Mouse (Mus musculus): ENCODE data around the gene 2900092C05Rik. TPM values are rescaled to one million over a fixed set of nuclear protein-coding genes. Genes with fewer than 3 reads are reported as not detected.

The 2900092C05Rik gene
- total and polyA plus RNA-seq, 3 experiments, result not detected

GRCm38 (mm10) chr7:12479525-12479924 lies 32.8 kb upstream of the 2900092C05Rik start:
- H3K27me3 ChIP-seq (replicated peaks), result no peaks in the 10 kb centered on the region
- TF ChIP-seq ZNF384 (IDR thresholded peaks at IDR 0.05; ENCODE audit: low read depth, low read length) (no peak; the same call in 1 of the 2 replicates), GABPA (IDR thresholded peaks at IDR 0.05; ENCODE audit: insufficient replicate concordance, low read depth, low read length) (no peak), USF1 (IDR thresholded peaks at IDR 0.05; ENCODE audit: low read depth, low read length) (no peak), IRF4 (IDR thresholded peaks at IDR 0.05; ENCODE audit: low read depth, low read length) (no peak), MAFK (IDR thresholded peaks at IDR 0.05; ENCODE audit: insufficient replicate concordance, low read length) (no peak), KAT2A (IDR thresholded peaks at IDR 0.05; ENCODE audit: insufficient replicate concordance, low read length) (no peak), CTCF (conservative IDR thresholded peaks at IDR 0.05 in 1 of 2, IDR thresholded peaks at IDR 0.05 in 1 of 2; ENCODE audit: low read depth in 2 of 2, low read length in 2 of 2) (no peak), E2F4 (IDR thresholded peaks at IDR 0.05; ENCODE audit: insufficient replicate concordance, low read depth, low read length) (no peak), UBTF (IDR thresholded peaks at IDR 0.05; ENCODE audit: low read depth, low read length) (no peak), ZC3H11A (IDR thresholded peaks at IDR 0.05; ENCODE audit: low read depth, low read length) (no peak), SIN3A (IDR thresholded peaks at IDR 0.05; ENCODE audit: low read length) (no peak)
- H3K36me3 ChIP-seq (replicated peaks in 1 of 2; ENCODE audit: control insufficient read depth in 1 of 2, insufficient read depth in 1 of 2, low read length in 1 of 2), result peaks cover 25 to 34% of the 10 kb centered on the region in 2 experiments
- in situ Hi-C loops (cut with MboI; ENCODE audit: low pct_ligation_motif_present, low pct_unique_long_range_greater_than_20kb, low sequenced_read_pairs), result loop anchor here (25.0 kb wide), 1 partner anchor 533 kb away; the partner anchor contains the start of gene Zbtb45
- DNase-seq (ENCODE audit: extremely low read depth), result no peak
- H3K4me2 ChIP-seq (ENCODE audit: insufficient read depth, low read depth, poor library complexity, severe bottlenecking), result peak overlapping the region; percentile 96
- H3K9me3 ChIP-seq (replicated peaks; ENCODE audit: low read length), result no peaks in the 10 kb centered on the region
- H3K9ac ChIP-seq (ENCODE audit: insufficient read depth, low read depth), result peak overlapping the region; percentile 92; the same call in 1 of the 2 replicates
- dilution Hi-C loops (cut with MboI; ENCODE audit: extremely low pct_ligation_motif_present, extremely low pct_unique_long_range_greater_than_20kb, low sequenced_read_pairs), result no loop called here
- H3K27ac ChIP-seq (ENCODE audit: insufficient read depth, low read depth), result no peak overlapping the region
- H3K4me1 ChIP-seq (ENCODE audit: control insufficient read depth in 1 of 2, insufficient read depth in 2 of 2), result no peaks in the 10 kb centered on the region; a peak in 2 of 4 replicates
- peaks cover 11% of the 10 kb centered on the region for H3K79me2 ChIP-seq (replicated peaks; ENCODE audit: control insufficient read depth, extremely low read depth, insufficient read depth, poor library complexity, severe bottlenecking)
- H3K4me3 ChIP-seq (replicated peaks in 1 of 3; ENCODE audit: low read depth in 2 of 3, low read length in 2 of 3, poor library complexity in 1 of 3), result peak overlapping the region in 2 of 3 experiments; percentile 84 to 85

- Histone ChIP-seq H3K27ac (ENCODE audit: insufficient read depth, low read depth) (no peak overlapping the region), H3K4me1 (ENCODE audit: control insufficient read depth in 1 of 2, insufficient read depth in 2 of 2) (no peaks in the 10 kb centered on the region; a peak in 1 of 4 replicates), H3K9me3 (replicated peaks; ENCODE audit: low read length) (no peaks in the 10 kb centered on the region), H3K4me2 (ENCODE audit: insufficient read depth, low read depth, poor library complexity, severe bottlenecking) (no peak overlapping the region), H3K9ac (ENCODE audit: insufficient read depth, low read depth) (no peak overlapping the region), H3K79me2 (replicated peaks; ENCODE audit: control insufficient read depth, extremely low read depth, insufficient read depth, poor library complexity, severe bottlenecking) (peaks cover 9% of the 10 kb centered on the region), H3K27me3 (replicated peaks) (no peaks in the 10 kb centered on the region), H3K4me3 (replicated peaks in 1 of 3; ENCODE audit: low read depth in 2 of 3, low read length in 2 of 3, poor library complexity in 1 of 3) (no peak overlapping the region), H3K36me3 (replicated peaks in 1 of 2; ENCODE audit: control insufficient read depth in 1 of 2, insufficient read depth in 1 of 2, low read length in 1 of 2) (peaks cover 37 to 64% of the 10 kb centered on the region in 2 experiments)
- no peak for DNase-seq (ENCODE audit: extremely low read depth)
- TF ChIP-seq IRF4 (IDR thresholded peaks at IDR 0.05; ENCODE audit: low read depth, low read length) (no peak), USF1 (IDR thresholded peaks at IDR 0.05; ENCODE audit: low read depth, low read length) (no peak), PAX5 (IDR thresholded peaks at IDR 0.05; ENCODE audit: low read length) (no peak), SMC3 (IDR thresholded peaks at IDR 0.05; ENCODE audit: low read depth, low read length) (no peak), UBTF (IDR thresholded peaks at IDR 0.05; ENCODE audit: low read depth, low read length) (no peak), TCF12 (IDR thresholded peaks at IDR 0.05; ENCODE audit: low read depth, low read length) (no peak), BHLHE40 (IDR thresholded peaks at IDR 0.05; ENCODE audit: low read depth, low read length) (no peak), E2F4 (IDR thresholded peaks at IDR 0.05; ENCODE audit: insufficient replicate concordance, low read depth, low read length) (no peak), JUN (IDR thresholded peaks at IDR 0.05; ENCODE audit: insufficient read depth, low read depth, low read length) (no peak), CTCF (conservative IDR thresholded peaks at IDR 0.05 in 1 of 2, IDR thresholded peaks at IDR 0.05 in 1 of 2; ENCODE audit: low read depth in 2 of 2, low read length in 2 of 2) (no peak), SIN3A (IDR thresholded peaks at IDR 0.05; ENCODE audit: low read length) (no peak), NELFE (IDR thresholded peaks at IDR 0.05; ENCODE audit: low read depth, low read length) (no peak), TBP (conservative IDR thresholded peaks at IDR 0.05; ENCODE audit: low read depth, low read length) (no peak), GABPA (IDR thresholded peaks at IDR 0.05; ENCODE audit: insufficient replicate concordance, low read depth, low read length) (no peak)
- in situ Hi-C loops (cut with MboI; ENCODE audit: low pct_ligation_motif_present, low pct_unique_long_range_greater_than_20kb, low sequenced_read_pairs), result loop anchor here (25.0 kb wide), 1 partner anchor 529 kb away; the partner anchor contains the start of gene Zbtb45
- dilution Hi-C loops (cut with MboI; ENCODE audit: extremely low pct_ligation_motif_present, extremely low pct_unique_long_range_greater_than_20kb, low sequenced_read_pairs), result no loop called here
Observed at GRCm38 (mm10) chr7:12483771-12484170, 28.5 kb upstream of the 2900092C05Rik start.

All from CH12.LX (cell line).